Mouse (Mus musculus) C2C12 (cell line): ENCODE measurements around the gene A3galt2. TPM values are rescaled to one million over a fixed set of nuclear protein-coding genes. Genes with fewer than 3 reads are reported as not detected.

Source experiments
- H3K27me3 ChIP-seq: one replicate; pipeline ENCODE4 v1.6.1; 2011; ENCODE audit not compliant: control insufficient read depth, insufficient read depth, insufficient read length
- H3K36me3 ChIP-seq: one replicate; pipeline ENCODE4 v1.6.1; 2011; ENCODE audit not compliant: control insufficient read depth, insufficient read depth
- H3K4me3 ChIP-seq: one replicate; pipeline ENCODE4 v1.5.1; 2011; ENCODE audit warnings: mild to moderate bottlenecking, control low read depth; ENCODE audit not compliant: poor library complexity, insufficient read depth, severe bottlenecking
- H3K79me2 ChIP-seq: one replicate; pipeline ENCODE4 v1.6.1; 2011; ENCODE audit not compliant: control insufficient read depth, insufficient read depth
- H3K79me3 ChIP-seq: one replicate; pipeline ENCODE4 v1.6.1; 2011; ENCODE audit warnings: low read depth, control low read depth
- H3ac ChIP-seq: one replicate; pipeline ENCODE3; 2011; ENCODE audit warnings: low read depth; ENCODE audit not compliant: control insufficient read depth, insufficient read length
- CEBPB ChIP-seq: IDR thresholded peaks from one replicate; pipeline ENCODE4 v1.6.1; 2011; ENCODE audit warnings: low read depth, mild to moderate bottlenecking, control low read depth, moderate library complexity
- CTCF ChIP-seq: IDR thresholded peaks from one replicate; pipeline ENCODE4 v1.5.1; 2011; ENCODE audit not compliant: control insufficient read depth, insufficient read depth, insufficient read length
- FOSL1 ChIP-seq: IDR thresholded peaks from one replicate; pipeline ENCODE4 v1.8.0; 2011; ENCODE audit warnings: mild to moderate bottlenecking, low read length; ENCODE audit not compliant: poor library complexity, insufficient read depth, severe bottlenecking
- MAX ChIP-seq: IDR thresholded peaks from one replicate; pipeline ENCODE4 v1.6.1; 2011; ENCODE audit warnings: mild to moderate bottlenecking, control low read depth
- MYOD1 ChIP-seq: IDR thresholded peaks from one replicate; pipeline ENCODE4 v1.6.1; 2011; ENCODE audit warnings: low read depth; ENCODE audit not compliant: control insufficient read depth, insufficient read length
- MYOG ChIP-seq: IDR thresholded peaks from one replicate; pipeline ENCODE4 v1.6.1; 2011; ENCODE audit not compliant: control insufficient read depth, insufficient read length; ENCODE audit errors: extremely low read depth
- USF1 ChIP-seq: IDR thresholded peaks from one replicate; pipeline ENCODE4 v1.6.1; 2011; ENCODE audit warnings: low read depth, mild to moderate bottlenecking, control low read depth, moderate library complexity
- polyA plus RNA-seq: library from polyadenylated mRNA; unstranded; fragments of >200 nt; fragmentation: generic; extraction: Trizol; gene quantifications from one replicate; pipeline ENCODE4 v1.2.1, GENCODE M21; 2012; ENCODE audit warnings: missing spikeins

A3galt2 gene
- polyA plus RNA-seq, 1 experiment: 0.15 TPM

- Histone ChIP-seq H3K79me2 (peaks cover 72% of the 10 kb centered on the region), H3K27me3 (no peaks in the 10 kb centered on the region), H3ac (peak overlapping the region; percentile 97), H3K4me3 (peak overlapping the region; percentile 75), H3K79me3 (peaks cover 69% of the 10 kb centered on the region), H3K36me3 (peaks cover 33% of the 10 kb centered on the region)
- TF ChIP-seq MYOG (no peak), CTCF (no peak), MYOD1 (no peak), FOSL1 (no peak), CEBPB (no peak), MAX (no peak), USF1 (no peak)
Measured at GRCm38 (mm10) chr4:128729709-128730037, 25.5 kb upstream of the A3galt2 start.

GRCm38 (mm10) chr4:128730271-128730670 lies 24.9 kb upstream of the A3galt2 start:
- Histone ChIP-seq H3K4me3 (peak overlapping the region; percentile 75), H3ac (peak overlapping the region; percentile 47), H3K36me3 (peaks cover 39% of the 10 kb centered on the region), H3K79me3 (peaks cover 75% of the 10 kb centered on the region), H3K27me3 (no peaks in the 10 kb centered on the region), H3K79me2 (peaks cover 78% of the 10 kb centered on the region)
- TF ChIP-seq CTCF (no peak), CEBPB (no peak), MYOD1 (no peak)

- TF ChIP-seq FOSL1 (no peak), MAX (no peak), USF1 (no peak), CEBPB (no peak), CTCF (no peak)
- H3K4me3 ChIP-seq: no peak overlapping the region
- H3K36me3 ChIP-seq: peaks cover 52% of the 10 kb centered on the region
- no peak overlapping the region for H3ac ChIP-seq
- peaks cover 98% of the 10 kb centered on the region for H3K79me3 ChIP-seq
- H3K79me2 ChIP-seq: peaks cover 100% of the 10 kb centered on the region
- H3K27me3 ChIP-seq: no peaks in the 10 kb centered on the region
Measured at GRCm38 (mm10) chr4:128732794-128733193, 22.4 kb upstream of the A3galt2 start.

- Histone ChIP-seq H3ac (peak overlapping the region; percentile 4), H3K27me3 (no peaks in the 10 kb centered on the region), H3K79me2 (peaks cover 100% of the 10 kb centered on the region), H3K36me3 (peaks cover 58% of the 10 kb centered on the region), H3K4me3 (no peak overlapping the region), H3K79me3 (peaks cover 98% of the 10 kb centered on the region)
- TF ChIP-seq CTCF (no peak), MYOD1 (no peak), CEBPB (no peak), MYOG (no peak), USF1 (no peak), FOSL1 (no peak), MAX (no peak)
Measured at GRCm38 (mm10) chr4:128733496-128733895, 21.7 kb upstream of the A3galt2 start.

GRCm38 (mm10) chr4:128734217-128734616 lies 20.9 kb upstream of the A3galt2 start:
- H3K36me3 ChIP-seq: peaks cover 63% of the 10 kb centered on the region
- H3K79me3 ChIP-seq: peaks cover 97% of the 10 kb centered on the region
- no peak for TF ChIP-seq MAX
- no peak for TF ChIP-seq CTCF
- no peak for TF ChIP-seq FOSL1
- TF ChIP-seq MYOG: no peak
- no peak for TF ChIP-seq USF1
- no peak for TF ChIP-seq CEBPB
- TF ChIP-seq MYOD1: no peak
- H3K27me3 ChIP-seq: no peaks in the 10 kb centered on the region
- peaks cover 100% of the 10 kb centered on the region for H3K79me2 ChIP-seq
- H3K4me3 ChIP-seq: no peak overlapping the region
- H3ac ChIP-seq: peak overlapping the region; percentile 3

- Histone ChIP-seq H3K79me3 (peaks cover 98% of the 10 kb centered on the region), H3K27me3 (no peaks in the 10 kb centered on the region), H3ac (no peak overlapping the region), H3K4me3 (no peak overlapping the region), H3K79me2 (peaks cover 100% of the 10 kb centered on the region), H3K36me3 (peaks cover 69% of the 10 kb centered on the region)
- no peak for TF ChIP-seq CEBPB
- TF ChIP-seq USF1: peak; percentile 78
- TF ChIP-seq MAX: no peak
Measured at GRCm38 (mm10) chr4:128734721-128735671, 20.2 kb upstream of the A3galt2 start.
